Comparison of ENCODE assay signal across 1 mouse cellular context in the genomic region with DNA sequence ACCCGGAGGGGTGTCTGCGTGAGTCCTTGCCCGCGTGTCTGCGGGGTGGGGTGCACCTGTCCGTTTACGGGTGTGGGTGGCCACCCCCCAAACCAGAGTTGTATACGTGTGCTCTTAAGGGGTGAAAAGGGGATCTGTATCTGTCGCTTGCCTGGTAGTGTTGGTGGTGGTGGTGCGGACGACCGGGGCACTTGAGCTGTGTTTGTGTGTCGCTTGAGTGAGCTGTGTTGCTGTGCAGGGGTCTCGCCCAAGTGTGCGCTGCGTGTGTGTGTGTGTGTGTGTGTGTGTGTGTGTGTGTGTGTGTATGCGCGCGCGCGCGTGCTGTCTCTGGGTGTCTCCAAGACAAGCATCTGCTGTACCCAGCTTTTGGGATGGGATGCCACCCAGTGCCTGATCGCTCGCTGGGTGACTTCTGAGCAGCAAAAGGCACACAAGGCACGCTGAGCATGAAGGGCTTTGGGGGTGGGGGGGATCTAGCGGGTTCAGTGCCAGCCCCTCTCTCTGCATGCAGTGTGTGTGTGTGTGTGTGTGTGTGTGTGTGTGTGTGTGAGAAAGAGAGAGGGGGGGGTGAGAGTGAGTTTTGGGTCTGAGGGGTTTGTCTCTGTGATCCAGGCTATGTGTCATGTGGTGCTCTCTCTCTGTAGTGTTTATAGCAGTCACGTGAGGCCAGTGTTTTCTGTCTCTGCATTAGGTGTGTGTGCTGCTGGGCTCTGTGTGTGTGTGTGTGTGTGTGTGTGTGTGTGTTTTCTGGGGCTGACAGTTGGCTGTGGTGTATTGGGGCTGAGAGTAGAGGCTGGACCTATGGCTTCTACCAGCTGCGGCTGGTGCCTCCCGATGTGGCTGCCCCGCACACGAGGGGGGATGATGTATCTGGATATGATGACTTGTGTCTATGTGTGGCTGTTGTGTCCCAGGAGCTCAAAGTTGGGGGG.
A peak's percentile ranks its signal among the peaks of the same experiment; 100 is the strongest.
TF ChIP-seq lines count a peak whose summit lies in the region.

No protein-coding gene starts in this region.

TF ChIP-seq in MEL, 35 proteins besides CTCF, POLR2A, EP300 and RAD21:
- TF ChIP-seq JUND (IDR thresholded peaks at IDR 0.05; ENCODE audit: low read depth, low read length) (no peak), SIN3A (IDR thresholded peaks at IDR 0.05; ENCODE audit: low read length) (peak; percentile 93), CHD2 (IDR thresholded peaks at IDR 0.05; ENCODE audit: low read length) (no peak), HCFC1 (IDR thresholded peaks at IDR 0.05; ENCODE audit: low read depth, low read length) (no peak), USF1 (IDR thresholded peaks at IDR 0.05; ENCODE audit: low read depth, low read length) (peak; percentile 94), CHD1 (IDR thresholded peaks at IDR 0.05; ENCODE audit: low read depth, low read length) (no peak), NRF1 (IDR thresholded peaks at IDR 0.05; ENCODE audit: insufficient read depth, low read depth, low read length, poor library complexity, severe bottlenecking) (0 out of 2 replicates have a peak, but pooled peaks have one; percentile 22), KAT2A (conservative IDR thresholded peaks at IDR 0.05; ENCODE audit: low read depth, low read length) (no peak), SMC3 (IDR thresholded peaks at IDR 0.05; ENCODE audit: low read depth, low read length) (no peak), MAZ (IDR thresholded peaks at IDR 0.05; ENCODE audit: low read depth, low read length) (no peak), MAX (IDR thresholded peaks at IDR 0.05; ENCODE audit: low read length) (peak; percentile 83), E2F4 (IDR thresholded peaks at IDR 0.05; ENCODE audit: borderline replicate concordance, low read depth, low read length) (no peak), ETS1 (IDR thresholded peaks at IDR 0.05; ENCODE audit: low read depth, low read length) (0 out of 2 replicates have a peak, but pooled peaks have one; percentile 33), USF2 (IDR thresholded peaks at IDR 0.05; ENCODE audit: borderline replicate concordance in 1 of 2, insufficient read depth in 1 of 2, low read depth in 1 of 2, low read length in 2 of 2) (peak; percentile 39 to 84; a peak in 2 of 4 replicates), MYC (IDR thresholded peaks at IDR 0.05; ENCODE audit: low read depth, low read length) (0 out of 2 replicates have a peak, but pooled peaks have one; percentile 30), MXI1 (IDR thresholded peaks at IDR 0.05; ENCODE audit: low read depth, low read length) (peak; percentile 91), BHLHE40 (IDR thresholded peaks at IDR 0.05; ENCODE audit: borderline replicate concordance, low read depth, low read length) (peak; percentile 92)
TF ChIP-seq in MEL: peak in this region for 9.
